Mouse (Mus musculus) ES-CJ7 (cell line): ENCODE data around the gene Hsp90b1.
"Not testable (repeated sequence)": the region's sequence is repeated elsewhere in the genome, so short reads cannot be mapped to it uniquely, and the experiment has no call there.

Experiments used
- DNase-seq: peaks from one replicate; pipeline ENCODE4 v3.0.0; 2011; ENCODE audit warnings: low read depth, low spot score

Gene Hsp90b1

GRCm38 (mm10) chr10:86705318-86705921 lies at the start of gene Hsp90b1, which contains the start of gene Ttc41:
Gene Hsp90b1, minus strand, starts transcription at chr10:86705509.
Gene Ttc41, plus strand, starts transcription at chr10:86705811.
- DNase-seq: peak; percentile 99

- DNase-seq: no peak
Measured at GRCm38 (mm10) chr10:86744306-86744705, 39.0 kb upstream of the Hsp90b1 start.

GRCm38 (mm10) chr10:86742918-86743317 lies 37.6 kb upstream of the Hsp90b1 start:
- DNase-seq: no peak

- DNase-seq: no peak
Measured at GRCm38 (mm10) chr10:86735036-86735435, 29.7 kb upstream of the Hsp90b1 start.

GRCm38 (mm10) chr10:86731500-86731863 lies 26.2 kb upstream of the Hsp90b1 start:
- no peak for DNase-seq

GRCm38 (mm10) chr10:86730823-86731499 lies 25.7 kb upstream of the Hsp90b1 start:
- DNase-seq: peak; percentile 94

GRCm38 (mm10) chr10:86728176-86728575 lies 22.9 kb upstream of the Hsp90b1 start:
- no peak for DNase-seq

- DNase-seq: peak; percentile 73
Measured at GRCm38 (mm10) chr10:86727548-86727980, 22.3 kb upstream of the Hsp90b1 start.

GRCm38 (mm10) chr10:86712156-86712555 lies 6.8 kb upstream of the Hsp90b1 start:
- no peak for DNase-seq

GRCm38 (mm10) chr10:86707134-86707533 lies 1.8 kb upstream of the Hsp90b1 start:
- DNase-seq: no peak

GRCm38 (mm10) chr10:86705922-86706752 lies 828 bp upstream of the Hsp90b1 start:
- peak; percentile 95 for DNase-seq

GRCm38 (mm10) chr10:86704589-86705191 lies 619 bp downstream of the Hsp90b1 start:
- peak; percentile 23 for DNase-seq

GRCm38 (mm10) chr10:86704141-86704540 lies 1.2 kb downstream of the Hsp90b1 start:
- no peak for DNase-seq

GRCm38 (mm10) chr10:86703375-86703774 lies 1.9 kb downstream of the Hsp90b1 start:
- no peak for DNase-seq

- no peak for DNase-seq
Measured at GRCm38 (mm10) chr10:86702312-86702920, 2.9 kb downstream of the Hsp90b1 start.

GRCm38 (mm10) chr10:86700973-86701372 lies 4.3 kb downstream of the Hsp90b1 start:
- DNase-seq: no peak

GRCm38 (mm10) chr10:86700251-86700650 lies 5.1 kb downstream of the Hsp90b1 start:
- DNase-seq: no peak

- not testable (repeated sequence) for DNase-seq
Measured at GRCm38 (mm10) chr10:86686017-86686360, 19.3 kb downstream of the Hsp90b1 start.

- DNase-seq: peak; percentile 89
Measured at GRCm38 (mm10) chr10:86685179-86686016, 19.9 kb downstream of the Hsp90b1 start.

- peak; percentile 14 for DNase-seq
Measured at GRCm38 (mm10) chr10:86684797-86685178, 20.5 kb downstream of the Hsp90b1 start.

GRCm38 (mm10) chr10:86670550-86670949 lies 34.8 kb downstream of the Hsp90b1 start:
- not testable (repeated sequence) for DNase-seq
